8 mouse cellular contexts compared by ENCODE assay signal in genomic region chr2:177464676-177465075, GRCm38 (mm10). TPM values are rescaled to one million over a fixed set of nuclear protein-coding genes. Genes with fewer than 3 reads are reported as not detected.
DNase-seq lines count a peak whose midpoint lies in the region; ATAC-seq and TF ChIP-seq lines count a peak whose summit lies in the region.
"Not testable (repeated sequence)": the region's sequence is repeated elsewhere in the genome, so short reads cannot be mapped to it uniquely, and the experiment has no call there.

Gene Zfp970 (plus strand): TSS chr2:177464733.

- H3K36me3 ChIP-seq in liver, embryonic 12.5 days; myocyte (ENCODE audit: control insufficient read depth, insufficient read depth): not testable (repeated sequence)

- not testable (repeated sequence) for H3ac ChIP-seq in myocyte (ENCODE audit: control insufficient read depth, insufficient read length)

- not testable (repeated sequence) for TF ChIP-seq POLR2A in myocyte (IDR thresholded peaks at IDR 0.05; ENCODE audit: insufficient read length, low read depth)

- peak within 1 kb of the TSS; percentile 53 for H3K4me3 ChIP-seq in liver, embryonic 12.5 days
- peak within 1 kb of the TSS; percentile 23 for H3K4me3 ChIP-seq in myocyte

- not testable (repeated sequence) for H3K9me3 ChIP-seq in liver, embryonic 12.5 days (replicated peaks)

- not testable (repeated sequence) for H3K4me1 ChIP-seq in liver, embryonic 12.5 days

- H3K4me2 ChIP-seq in liver, embryonic 12.5 days = peak within 1 kb of the TSS; percentile 54
- H3K4me2 ChIP-seq in myocyte (ENCODE audit: low read depth) = peak within 1 kb of the TSS; percentile 58

- ATAC-seq in liver, embryonic 12.5 days = not testable (repeated sequence)

- H3K27ac ChIP-seq in liver, embryonic 12.5 days = not testable (repeated sequence)

- under 1% methylated on average over 8 of the region's 9 CpGs for WGBS in liver, embryonic 12.5 days (ENCODE audit: insufficient replicate concordance)

- 0 out of 2 replicates have a peak within 1 kb of the TSS, but pooled peaks have one; percentile 35 for H3K9ac ChIP-seq in liver, embryonic 12.5 days

- H3K27me3 ChIP-seq in liver, embryonic 12.5 days (replicated peaks); myocyte (ENCODE audit: control insufficient read depth, insufficient read depth, insufficient read length): not testable (repeated sequence)

- DNase-seq in adipocyte (ENCODE audit: low spot score) = peak; percentile 60
- DNase-seq in cerebellum, postnatal 36 days = peak; percentile 11 to 32
- DNase-seq in gastrocnemius, adult 18-20 months (ENCODE audit: low spot score) = not testable (repeated sequence)
- peak; percentile 44 to 69 for DNase-seq in heart, postnatal 36 days
- DNase-seq in kidney, postnatal 14 days = peak; percentile 21
- peak; percentile 9 for DNase-seq in urinary bladder, postnatal 14 days (ENCODE audit: low spot score)

- not testable (repeated sequence) for H3K79me2 ChIP-seq in myocyte (ENCODE audit: control insufficient read depth, insufficient read depth)

- intact Hi-C loops in heart, postnatal 36 days (cut with DNase I) = not testable (repeated sequence)

RNA-seq across cellular contexts. Expression of gene Zfp970, which starts in this region (rescaled TPM):
- total RNA-seq in gastrocnemius, adult 18-20 months (2021) = 10 to 100 TPM; 44.4 to 44.9 TPM
- 100 to 1,000 TPM; 487 to 531 TPM for total RNA-seq in heart, postnatal 36 days (2021)
- polyA plus RNA-seq in liver, embryonic 12.5 days (2016; fragmentation: Nextera tagmentation; extraction: Ambion mirVana) = 3.8 and 5.1 TPM in 2 replicates
- polyA plus RNA-seq in myocyte (2012; fragmentation: generic; extraction: Trizol) = 1.5 TPM

Comparison
In these comparisons a context has a peak if more than half of its experiments do, and no peak if none do; other contexts are left out.
1. RNA of gene Zfp970 (total RNA-seq): 487 to 531 TPM in heart, postnatal 36 days; 44.4 to 44.9 TPM in gastrocnemius, adult 18-20 months; every median in the first group is over 10 times any median in the second.